Mouse (Mus musculus): ENCODE results near the gene Zmat3. TPM values are rescaled to one million over a fixed set of nuclear protein-coding genes. Genes with fewer than 3 reads are reported as not detected.

Zmat3 gene
- total and polyA plus RNA-seq, 3 experiments: 4.4 to 6.1 (median 5.9) TPM

GRCm38 (mm10) chr3:32367516-32367915, 1.7 kb upstream of the Zmat3 start:
- intact Hi-C loops (cut with DNase I): no loop called here
- H3K27me3 ChIP-seq (ENCODE audit: control insufficient read depth, insufficient read depth, low read length): no peaks in the 10 kb centered on the region
- no peak for DNase-seq

GRCm38 (mm10) chr3:32366246-32366734, 476 bp upstream of the Zmat3 start:
- H3K9ac ChIP-seq (ENCODE audit: low read depth, low read length): no peak overlapping the region
- peak overlapping the region; percentile 84 for H3K4me3 ChIP-seq
- H3K79me2 ChIP-seq (replicated peaks; ENCODE audit: control insufficient read depth, insufficient read depth, low read length): no peaks in the 10 kb centered on the region
- no peak for TF ChIP-seq CTCF (IDR thresholded peaks at IDR 0.05)
- no peak for TF ChIP-seq EP300 (IDR thresholded peaks at IDR 0.05; ENCODE audit: insufficient read depth, low read depth, low read length)
- no peak for TF ChIP-seq POLR2A (IDR thresholded peaks at IDR 0.05; ENCODE audit: insufficient read depth, low read depth, low read length)
- H3K36me3 ChIP-seq (ENCODE audit: control insufficient read depth, insufficient read depth, low read length): no peaks in the 10 kb centered on the region
- 59% methylated on average over 17 of the region's 17 CpGs for WGBS
- H3K27ac ChIP-seq: peak overlapping the region; percentile 89
- intact Hi-C loops (cut with DNase I): no loop called here
- no peaks in the 10 kb centered on the region for H3K27me3 ChIP-seq (ENCODE audit: control insufficient read depth, insufficient read depth, low read length)
- H3K4me1 ChIP-seq (ENCODE audit: control insufficient read depth, insufficient read depth, low read length): peaks cover 4% of the 10 kb centered on the region
- peak; percentile 5 to 30 for DNase-seq

More at GRCm38 (mm10) chr3:32367516-32367915, 1.7 kb upstream of the Zmat3 start:
- 79% methylated on average over 1 of the region's 1 CpGs for WGBS
- Histone ChIP-seq H3K79me2 (replicated peaks; ENCODE audit: control insufficient read depth, insufficient read depth, low read length) (no peaks in the 10 kb centered on the region), H3K4me3 (no peak overlapping the region), H3K36me3 (ENCODE audit: control insufficient read depth, insufficient read depth, low read length) (no peaks in the 10 kb centered on the region), H3K9ac (ENCODE audit: low read depth, low read length) (no peak overlapping the region), H3K4me1 (ENCODE audit: control insufficient read depth, insufficient read depth, low read length) (peaks cover 4% of the 10 kb centered on the region), H3K27ac (no peak overlapping the region)
- TF ChIP-seq POLR2A (IDR thresholded peaks at IDR 0.05; ENCODE audit: insufficient read depth, low read depth, low read length) (no peak), CTCF (IDR thresholded peaks at IDR 0.05) (no peak), EP300 (IDR thresholded peaks at IDR 0.05; ENCODE audit: insufficient read depth, low read depth, low read length) (no peak)

GRCm38 (mm10) chr3:32364841-32365545, 821 bp downstream of the Zmat3 start:
- 0 out of 2 replicates have a peak, but pooled peaks cover 1% of the 10 kb centered on the region for H3K79me2 ChIP-seq (replicated peaks; ENCODE audit: control insufficient read depth, insufficient read depth, low read length)
- no peaks in the 10 kb centered on the region for H3K27me3 ChIP-seq (ENCODE audit: control insufficient read depth, insufficient read depth, low read length)
- H3K9ac ChIP-seq (ENCODE audit: low read depth, low read length): peak overlapping the region; percentile 98
- peak overlapping the region; percentile 89 for H3K27ac ChIP-seq
- intact Hi-C loops (cut with DNase I): loop anchor here (1.0 to 2.0 kb wide), 3 partner anchors 32 to 145 kb away; partner anchors contain the start of gene Zfp639
- WGBS: 2% methylated on average over 54 of the region's 54 CpGs
- H3K36me3 ChIP-seq (ENCODE audit: control insufficient read depth, insufficient read depth, low read length): no peaks in the 10 kb centered on the region
- peak overlapping the region; percentile 84 for H3K4me3 ChIP-seq
- no peak for DNase-seq
- peaks cover 4% of the 10 kb centered on the region for H3K4me1 ChIP-seq (ENCODE audit: control insufficient read depth, insufficient read depth, low read length)
- TF ChIP-seq CTCF (IDR thresholded peaks at IDR 0.05): no peak
- TF ChIP-seq EP300 (IDR thresholded peaks at IDR 0.05; ENCODE audit: insufficient read depth, low read depth, low read length): no peak
- no peak for TF ChIP-seq POLR2A (IDR thresholded peaks at IDR 0.05; ENCODE audit: insufficient read depth, low read depth, low read length)

- TF ChIP-seq POLR2A (IDR thresholded peaks at IDR 0.05; ENCODE audit: insufficient read depth, low read depth, low read length): no peak
- Histone ChIP-seq H3K27me3 (ENCODE audit: control insufficient read depth, insufficient read depth, low read length) (no peaks in the 10 kb centered on the region), H3K4me1 (ENCODE audit: control insufficient read depth, insufficient read depth, low read length) (peaks cover 4% of the 10 kb centered on the region), H3K79me2 (replicated peaks; ENCODE audit: control insufficient read depth, insufficient read depth, low read length) (0 out of 2 replicates have a peak, but pooled peaks cover 1% of the 10 kb centered on the region), H3K27ac (no peak overlapping the region), H3K9ac (ENCODE audit: low read depth, low read length) (no peak overlapping the region), H3K36me3 (ENCODE audit: control insufficient read depth, insufficient read depth, low read length) (no peaks in the 10 kb centered on the region), H3K4me3 (no peak overlapping the region)
- intact Hi-C loops (cut with DNase I): loop anchor here (2.0 kb wide), 1 partner anchor 31 kb away; no protein-coding TSS in a partner anchor
- no peak for DNase-seq
- WGBS: 78% methylated on average over 4 of the region's 4 CpGs
Measured at GRCm38 (mm10) chr3:32364195-32364594, 1.6 kb downstream of the Zmat3 start.

- no peak for DNase-seq
- Histone ChIP-seq H3K4me1 (ENCODE audit: control insufficient read depth, insufficient read depth, low read length) (peaks cover 4% of the 10 kb centered on the region), H3K9ac (ENCODE audit: low read depth, low read length) (no peak overlapping the region), H3K27ac (no peak overlapping the region), H3K4me3 (no peak overlapping the region), H3K36me3 (ENCODE audit: control insufficient read depth, insufficient read depth, low read length) (no peaks in the 10 kb centered on the region), H3K27me3 (ENCODE audit: control insufficient read depth, insufficient read depth, low read length) (no peaks in the 10 kb centered on the region), H3K79me2 (replicated peaks; ENCODE audit: control insufficient read depth, insufficient read depth, low read length) (0 out of 2 replicates have a peak, but pooled peaks cover 1% of the 10 kb centered on the region)
- intact Hi-C loops (cut with DNase I): no loop called here
- 41% methylated on average over 6 of the region's 6 CpGs for WGBS
- TF ChIP-seq POLR2A (IDR thresholded peaks at IDR 0.05; ENCODE audit: insufficient read depth, low read depth, low read length): no peak
- TF ChIP-seq CTCF (IDR thresholded peaks at IDR 0.05): no peak
- no peak for TF ChIP-seq EP300 (IDR thresholded peaks at IDR 0.05; ENCODE audit: insufficient read depth, low read depth, low read length)
Measured at GRCm38 (mm10) chr3:32361221-32361620, 4.6 kb downstream of the Zmat3 start.

GRCm38 (mm10) chr3:32347881-32348280, 17.9 kb downstream of the Zmat3 start:
- DNase-seq: no peak
- no peaks in the 10 kb centered on the region for H3K79me2 ChIP-seq (replicated peaks; ENCODE audit: control insufficient read depth, insufficient read depth, low read length)
- 71% methylated on average over 6 of the region's 6 CpGs for WGBS
- H3K4me1 ChIP-seq (ENCODE audit: control insufficient read depth, insufficient read depth, low read length): no peaks in the 10 kb centered on the region
- TF ChIP-seq CTCF (IDR thresholded peaks at IDR 0.05) (no peak), EP300 (IDR thresholded peaks at IDR 0.05; ENCODE audit: insufficient read depth, low read depth, low read length) (no peak), POLR2A (IDR thresholded peaks at IDR 0.05; ENCODE audit: insufficient read depth, low read depth, low read length) (no peak)
- H3K36me3 ChIP-seq (ENCODE audit: control insufficient read depth, insufficient read depth, low read length): no peaks in the 10 kb centered on the region
- no peak overlapping the region for H3K9ac ChIP-seq (ENCODE audit: low read depth, low read length)
- intact Hi-C loops (cut with DNase I): no loop called here
- H3K27me3 ChIP-seq (ENCODE audit: control insufficient read depth, insufficient read depth, low read length): no peaks in the 10 kb centered on the region
- no peak overlapping the region for H3K4me3 ChIP-seq
- H3K27ac ChIP-seq: no peak overlapping the region

Data from heart, adult 2 months (tissue).